In the genomic region with DNA sequence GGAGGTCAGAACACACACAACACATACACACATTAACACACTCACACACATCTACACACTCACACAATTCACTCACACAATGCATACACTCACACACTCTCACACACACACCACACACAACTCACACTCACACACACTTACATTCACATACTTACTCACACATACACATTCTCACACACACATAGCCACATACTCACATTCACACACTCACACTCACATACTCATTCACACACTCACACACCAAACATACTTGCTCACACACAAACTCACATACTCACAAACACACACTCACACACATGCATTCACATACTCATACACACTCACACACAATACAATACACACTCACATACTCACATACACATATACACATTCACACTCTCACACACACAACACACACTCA, we compare ENCODE assay signal across 15 mouse cellular contexts. TPM values are rescaled to one million over a fixed set of nuclear protein-coding genes. Genes with fewer than 3 reads are reported as not detected.
"Had no signal": no experiment of that assay in that cellular context is flagged by ENCODE, and none has a peak within 500 bp of the region (broad histone marks: within the 10 kb centered on the region; RNA-seq: fewer than 3 reads in every experiment).

No protein-coding gene starts in this region.

- H3K27ac ChIP-seq: midbrain, embryonic 10.5 days; stomach, embryonic 15.5 days; stomach, postnatal 0 days had no signal

- DNase-seq: lung, adult 18-20 months; lung, embryonic 14.5 days; lung, postnatal 10 days; lung, postnatal 4 days; retina, postnatal 1 day; right cerebral cortex, adult 18-20 months had no signal

- H3K9me3 ChIP-seq: midbrain, embryonic 10.5 days; midbrain, embryonic 13.5 days; neural tube, embryonic 13.5 days; neural tube, embryonic 15.5 days; stomach, embryonic 15.5 days had no signal

- H3K4me3 ChIP-seq: midbrain, embryonic 10.5 days; midbrain, embryonic 13.5 days; myocyte; neural tube, embryonic 13.5 days; neural tube, embryonic 15.5 days; stomach, embryonic 15.5 days had no signal

- H3K27me3 ChIP-seq: midbrain, embryonic 13.5 days; neural tube, embryonic 13.5 days; neural tube, embryonic 15.5 days; stomach, embryonic 15.5 days had no signal

- H3K4me1 ChIP-seq: stomach, embryonic 15.5 days had no signal

- H3K9ac ChIP-seq: lung, embryonic 14.5 days; midbrain, embryonic 13.5 days; neural tube, embryonic 13.5 days; neural tube, embryonic 15.5 days; stomach, embryonic 15.5 days had no signal

- H3K36me3 ChIP-seq: midbrain, embryonic 13.5 days; stomach, embryonic 15.5 days had no signal

RNA-seq across cellular contexts. Expression of a gene that starts 40.7 kb away (rescaled TPM):
- total RNA-seq: megakaryocyte, adult 5-6 weeks; megakaryocyte-erythroid progenitor cell, adult 5-6 weeks had no signal
